In the genomic region with DNA sequence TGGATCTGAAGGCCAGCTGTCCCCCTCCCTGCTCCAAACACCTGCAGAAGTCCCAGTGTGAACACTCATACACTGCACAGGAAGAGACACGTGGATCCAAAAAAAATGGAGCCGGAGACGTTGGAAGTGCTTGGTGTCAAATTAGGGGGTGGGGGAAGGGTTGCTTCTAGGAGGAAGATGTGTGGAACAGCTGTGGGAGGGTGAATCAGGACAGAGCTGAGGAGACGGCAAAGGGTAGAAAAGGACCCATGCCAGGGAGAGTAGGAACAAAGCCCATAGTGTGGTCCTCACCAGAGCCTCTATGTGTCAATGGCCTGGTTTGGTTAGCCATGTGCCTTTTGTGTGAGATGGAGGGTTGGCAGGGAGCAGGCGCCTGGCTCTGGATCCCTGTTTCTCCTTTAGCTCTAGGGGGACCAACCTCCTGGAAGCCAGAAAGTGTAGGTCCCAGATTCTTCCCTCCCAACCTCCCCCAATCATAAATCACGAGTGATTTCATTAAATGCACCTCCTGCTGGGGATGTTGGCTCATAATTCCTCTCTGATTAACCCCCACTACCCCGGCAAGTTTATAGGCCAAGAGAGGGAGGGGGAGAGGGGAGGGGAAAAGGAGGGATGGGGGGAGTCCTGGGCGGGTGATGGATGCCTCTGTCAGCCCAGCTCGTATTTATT, we compare ENCODE assay signal across 14 mouse cellular contexts. TPM values are rescaled to one million over a fixed set of nuclear protein-coding genes. Genes with fewer than 3 reads are reported as not detected.
DNase-seq lines count a peak whose midpoint lies in the region; ATAC-seq lines count a peak whose summit lies in the region.
"Had no signal": no experiment of that assay in that cellular context is flagged by ENCODE, and none has a peak within 500 bp of the region (broad histone marks: within the 10 kb centered on the region; RNA-seq: fewer than 3 reads in every experiment).

No protein-coding gene starts in this region.

- H3K27me3 ChIP-seq in forebrain, embryonic 14.5 days (replicated peaks; ENCODE audit: control insufficient read depth, insufficient read depth, low read length), result no peaks in the 10 kb centered on the region
- no peaks in the 10 kb centered on the region for H3K27me3 ChIP-seq in limb, embryonic 15.5 days

- no peak overlapping the region for H3K4me3 ChIP-seq in forebrain, embryonic 14.5 days (ENCODE audit: low read depth, low read length)
- no peak overlapping the region for H3K4me3 ChIP-seq in limb, embryonic 15.5 days
- H3K4me3 ChIP-seq: liver, embryonic 12.5 days had no signal

- peaks cover 6% of the 10 kb centered on the region for H3K4me1 ChIP-seq in forebrain, embryonic 14.5 days (ENCODE audit: control insufficient read depth, insufficient read depth, low read length)
- peaks cover 14% of the 10 kb centered on the region for H3K4me1 ChIP-seq in limb, embryonic 15.5 days
- H3K4me1 ChIP-seq: liver, embryonic 12.5 days had no signal

- H3K27ac ChIP-seq in forebrain, embryonic 14.5 days (ENCODE audit: low read depth, low read length), result peak overlapping the region; percentile 70
- peak overlapping the region; percentile 57; the same call in 1 of the 2 replicates for H3K27ac ChIP-seq in limb, embryonic 15.5 days
- H3K27ac ChIP-seq: liver, embryonic 12.5 days had no signal

- peak; percentile 29 to 34 for DNase-seq in cerebellum, postnatal 14 days
- DNase-seq in cerebellum, postnatal 4 days (ENCODE audit: low spot score in 2 of 2), result no peak
- peak; percentile 37 to 53 for DNase-seq in layer of hippocampus, adult 8-10 months (ENCODE audit: low spot score in 2 of 2)
- DNase-seq in layer of hippocampus, postnatal 25 days (ENCODE audit: extremely low spot score in 1 of 2, low spot score in 1 of 2), result no peak
- peak; percentile 71 for DNase-seq in forebrain, embryonic 14.5 days (ENCODE audit: low spot score)
- DNase-seq in adrenal gland, postnatal 4 days (ENCODE audit: low spot score in 2 of 2), result no peak
- DNase-seq in embryo, embryonic 10 days (ENCODE audit: low spot score), result no peak
- DNase-seq: cerebellum, postnatal 25 days; gastrocnemius, postnatal 25 days; heart, postnatal 10 days; kidney, postnatal 14 days; lung, postnatal 36 days had no signal

- H3K9ac ChIP-seq in forebrain, embryonic 14.5 days (ENCODE audit: low read length), result no peak overlapping the region; the same call in 1 of the 2 replicates
- no peak overlapping the region for H3K9ac ChIP-seq in limb, embryonic 15.5 days
- H3K9ac ChIP-seq: liver, embryonic 12.5 days had no signal

- H3K36me3 ChIP-seq in forebrain, embryonic 14.5 days (ENCODE audit: control insufficient read depth, insufficient read depth, low read length), result peaks cover 39% of the 10 kb centered on the region
- H3K36me3 ChIP-seq in limb, embryonic 15.5 days, result peaks cover 40% of the 10 kb centered on the region

- H3K4me2 ChIP-seq in forebrain, embryonic 14.5 days (ENCODE audit: low read length), result no peak overlapping the region
- 0 out of 2 replicates have a peak overlapping the region, but pooled peaks have one; percentile 1 for H3K4me2 ChIP-seq in limb, embryonic 15.5 days
- H3K4me2 ChIP-seq: liver, embryonic 12.5 days had no signal

- ATAC-seq in forebrain, embryonic 14.5 days, result peak; percentile 55
- ATAC-seq in limb, embryonic 15.5 days (ENCODE audit: insufficient number of reproducible peaks, low FRiP score, low TSS enrichment, low read depth), result 0 out of 2 replicates have a peak, but pooled peaks have one; percentile 37
- ATAC-seq: liver, embryonic 12.5 days had no signal

- 31% methylated on average over 9 of the region's 9 CpGs for WGBS in forebrain, embryonic 14.5 days
- 14% methylated on average over 9 of the region's 9 CpGs for WGBS in limb, embryonic 15.5 days

- no peaks in the 10 kb centered on the region for H3K9me3 ChIP-seq in forebrain, embryonic 14.5 days (replicated peaks; ENCODE audit: control insufficient read depth, low read length)
- no peaks in the 10 kb centered on the region for H3K9me3 ChIP-seq in limb, embryonic 15.5 days
- H3K9me3 ChIP-seq: liver, embryonic 12.5 days had no signal

RNA-seq across cellular contexts. Expression of gene Calcoco1, which starts 16.6 kb away (rescaled TPM):
- total RNA-seq in layer of hippocampus, adult 8-10 months (2022), result 10 to 100 TPM; 87.2 to 96.6 (median 91.0) TPM
- total RNA-seq in layer of hippocampus, postnatal 25 days (2021), result 10 to 100 TPM; 85.8 to 91.4 TPM
- polyA plus RNA-seq in forebrain, embryonic 14.5 days (2014; fragmentation: Nextera tagmentation; extraction: Ambion mirVana), result 48.2 and 61.2 TPM in 2 replicates
- polyA plus RNA-seq in limb, embryonic 15.5 days (2015; fragmentation: Nextera tagmentation; extraction: Ambion mirVana), result 59.1 and 69.6 TPM in 2 replicates
- 100 to 1,000 TPM; 118 to 120 TPM for total RNA-seq in adrenal gland, postnatal 4 days (2021)

RNA-seq across cellular contexts. Expression of gene Atp5g2, which starts 33.2 kb away (rescaled TPM):
- total RNA-seq in layer of hippocampus, adult 8-10 months (2022), result 10 to 100 TPM in 2 of 4 experiments, 1 to 10 TPM in 2; 7.0 to 12.5 (median 10.0) TPM
- total RNA-seq in layer of hippocampus, postnatal 25 days (2021), result 10 to 100 TPM; 11.4 to 13.4 TPM
- polyA plus RNA-seq in forebrain, embryonic 14.5 days (2014; fragmentation: Nextera tagmentation; extraction: Ambion mirVana), result 62.4 and 88.3 TPM in 2 replicates
- 48.8 and 56.6 TPM in 2 replicates for polyA plus RNA-seq in limb, embryonic 15.5 days (2015; fragmentation: Nextera tagmentation; extraction: Ambion mirVana)
- total RNA-seq in adrenal gland, postnatal 4 days (2021), result 10 to 100 TPM; 18.1 to 18.2 TPM

Comparison
In these comparisons a context has a peak if more than half of its experiments do, and no peak if none do; other contexts are left out.
1. DNase-seq: peak in cerebellum, postnatal 14 days (2 of 2), layer of hippocampus, adult 8-10 months (2 of 2) and forebrain, embryonic 14.5 days (single experiment); none in cerebellum, postnatal 4 days (0 of 2), layer of hippocampus, postnatal 25 days (0 of 2), adrenal gland, postnatal 4 days (0 of 2) and embryo, embryonic 10 days (single experiment).